Mouse (Mus musculus): ENCODE results near the gene Zfp825. TPM values are rescaled to one million over a fixed set of nuclear protein-coding genes. Genes with fewer than 3 reads are reported as not detected.

Gene Zfp825
- polyA plus RNA-seq (2012; rRNA removed; ENCODE audit: low replicate concordance), result 1.6 and 1.8 TPM in 2 replicates

DNA sequence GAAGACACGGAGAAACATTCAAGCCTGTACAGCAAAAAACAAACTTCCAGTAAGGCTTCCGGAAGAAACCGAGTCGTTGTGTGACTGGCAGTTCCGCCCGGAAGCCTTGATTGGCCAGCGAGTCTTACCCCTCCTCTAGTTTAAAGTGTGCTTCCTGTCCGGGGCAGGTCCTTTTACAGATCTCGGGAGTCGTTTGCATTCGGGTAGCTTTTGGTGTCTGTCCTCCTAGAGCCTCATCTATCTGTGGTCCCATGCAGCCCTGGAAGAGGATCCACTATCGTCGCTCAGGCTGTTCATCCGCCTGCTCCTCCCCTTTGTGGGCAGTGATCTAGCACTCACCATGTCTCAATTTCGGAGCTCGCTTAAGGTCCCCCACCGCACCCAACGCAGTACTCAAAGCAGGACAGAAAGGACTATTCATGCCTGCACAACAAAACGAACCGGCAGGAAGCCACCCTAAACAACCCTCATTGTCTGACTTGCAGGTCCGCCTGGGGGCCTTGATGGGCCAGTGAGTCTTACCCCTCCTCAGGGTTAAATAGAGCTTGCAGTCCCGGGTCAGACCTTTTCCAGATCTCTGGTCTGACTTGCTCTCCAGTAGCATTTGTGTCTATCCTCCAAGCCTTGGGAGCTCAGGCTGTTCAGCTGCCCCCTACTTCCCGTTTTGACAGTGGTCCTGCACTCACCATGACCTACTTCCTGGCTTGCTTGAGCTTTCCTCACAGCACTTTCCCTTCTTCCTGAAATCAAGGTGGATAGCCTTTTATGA lies at the start of gene Zfp825:
Gene Zfp825, minus strand, starts transcription at position 82 of the 769 bp plus-strand sequence.

Other genes with a start within 250 kb of the Zfp825 start
- 0.62 and 1.1 TPM in 2 replicates for gene Ahrr, start 201.7 kb downstream of the Zfp825 start, polyA plus RNA-seq (2012; rRNA removed; ENCODE audit: low replicate concordance)
- 114 and 115 TPM in 2 replicates for gene Pdcd6, start 176.4 kb downstream of the Zfp825 start, polyA plus RNA-seq (2012; rRNA removed; ENCODE audit: low replicate concordance)
- gene Sdha, start 143.7 kb downstream of the Zfp825 start, polyA plus RNA-seq (2012; rRNA removed; ENCODE audit: low replicate concordance), result 255 and 314 TPM in 2 replicates
- gene Ccdc127, start 143.7 kb downstream of the Zfp825 start, polyA plus RNA-seq (2012; rRNA removed; ENCODE audit: low replicate concordance), result 5.0 and 6.1 TPM in 2 replicates
- 2.3 and 3.4 TPM in 2 replicates for gene Lrrc14b, start 130.0 kb downstream of the Zfp825 start, polyA plus RNA-seq (2012; rRNA removed; ENCODE audit: low replicate concordance)
- 0.53 and 0.72 TPM in 2 replicates for gene Zfp72, start 103.2 kb downstream of the Zfp825 start, polyA plus RNA-seq (2012; rRNA removed; ENCODE audit: low replicate concordance)
- gene Ftl1-ps1, start 94.3 kb downstream of the Zfp825 start, polyA plus RNA-seq (2012; rRNA removed; ENCODE audit: low replicate concordance), result 71.6 and 129 TPM in 2 replicates
- 29.9 and 40.9 TPM in 2 replicates for gene Erap1, start 145.6 kb upstream of the Zfp825 start, polyA plus RNA-seq (2012; rRNA removed; ENCODE audit: low replicate concordance)